Comparison of ENCODE assay signal across 8 mouse cellular contexts in the genomic region with DNA sequence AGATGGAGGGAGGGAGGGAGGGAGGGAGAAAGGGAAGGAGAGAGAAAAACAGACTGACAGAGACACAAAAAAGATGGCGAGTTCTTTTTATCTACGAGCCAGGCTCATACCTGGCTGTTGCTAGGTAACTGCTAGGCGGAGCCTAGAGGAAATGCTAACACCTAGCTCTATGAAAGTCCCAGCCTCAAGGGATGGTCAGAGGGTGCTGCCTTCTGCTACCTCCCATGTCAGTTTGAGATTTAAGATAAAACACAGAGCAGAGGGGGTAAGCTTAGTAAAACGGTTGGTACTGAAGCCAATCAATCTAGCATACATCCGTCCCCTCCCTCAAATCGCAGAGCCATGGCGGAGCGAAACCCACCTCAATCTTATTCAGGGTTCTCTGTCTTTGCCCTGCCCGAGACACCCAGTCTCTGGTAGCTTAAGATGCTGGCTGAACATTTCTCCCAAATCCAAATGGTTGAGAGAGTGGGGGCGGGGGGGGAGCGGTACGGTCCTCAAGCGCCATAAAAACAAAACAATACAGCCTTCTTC. TPM values are rescaled to one million over a fixed set of nuclear protein-coding genes. Genes with fewer than 3 reads are reported as not detected.
DNase-seq lines count a peak whose midpoint lies in the region; ATAC-seq lines count a peak whose summit lies in the region.

No protein-coding gene starts in this region.

- 0 out of 2 replicates have a peak, but pooled peaks have one; percentile 16 for ATAC-seq in heart, embryonic 15.5 days (replicated peaks; ENCODE audit: insufficient number of reproducible peaks, insufficient read depth, low FRiP score, low read depth)
- peak; percentile 75 for ATAC-seq in intestine, embryonic 16.5 days
- no peak; the same call in 1 of the 2 replicates for ATAC-seq in midbrain, embryonic 12.5 days (ENCODE audit: low FRiP score, low read depth)

- H3K27ac ChIP-seq in heart, embryonic 15.5 days: no peak overlapping the region
- peak overlapping the region; percentile 52 for H3K27ac ChIP-seq in intestine, embryonic 16.5 days (ENCODE audit: low read length)
- H3K27ac ChIP-seq in midbrain, embryonic 12.5 days (replicated peaks): peak overlapping the region; percentile 95

- peak overlapping the region; percentile 98 for H3K4me2 ChIP-seq in heart, embryonic 15.5 days
- peak overlapping the region; percentile 100 for H3K4me2 ChIP-seq in intestine, embryonic 16.5 days (ENCODE audit: low read depth, low read length)
- peak overlapping the region; percentile 63 for H3K4me2 ChIP-seq in midbrain, embryonic 12.5 days (replicated peaks)

- H3K4me3 ChIP-seq in heart, embryonic 15.5 days: peak overlapping the region; percentile 69
- H3K4me3 ChIP-seq in intestine, embryonic 16.5 days (ENCODE audit: low read length): peak overlapping the region; percentile 59
- peak overlapping the region; percentile 42 for H3K4me3 ChIP-seq in midbrain, embryonic 12.5 days

- no peak for DNase-seq in heart, adult 11 months
- peak; percentile 11 to 48 for DNase-seq in cerebellum, postnatal 36 days
- DNase-seq in urinary bladder, postnatal 36 days (ENCODE audit: low spot score in 2 of 2): no peak
- DNase-seq in ovary, postnatal 14 days (ENCODE audit: low spot score): no peak
- DNase-seq in kidney, postnatal 25 days: no peak

- no peaks in the 10 kb centered on the region for H3K36me3 ChIP-seq in heart, embryonic 15.5 days
- no peaks in the 10 kb centered on the region for H3K36me3 ChIP-seq in intestine, embryonic 16.5 days (ENCODE audit: control insufficient read depth, insufficient read depth, low read length)
- no peaks in the 10 kb centered on the region for H3K36me3 ChIP-seq in midbrain, embryonic 12.5 days

- no peaks in the 10 kb centered on the region for H3K27me3 ChIP-seq in heart, embryonic 15.5 days
- no peaks in the 10 kb centered on the region for H3K27me3 ChIP-seq in intestine, embryonic 16.5 days (replicated peaks; ENCODE audit: control insufficient read depth, insufficient read depth, low read length)
- peaks cover 10% of the 10 kb centered on the region for H3K27me3 ChIP-seq in midbrain, embryonic 12.5 days

- peak overlapping the region; percentile 67 for H3K9ac ChIP-seq in heart, embryonic 15.5 days
- H3K9ac ChIP-seq in intestine, embryonic 16.5 days (ENCODE audit: low read depth, low read length): peak overlapping the region; percentile 71
- H3K9ac ChIP-seq in midbrain, embryonic 12.5 days (replicated peaks): peak overlapping the region; percentile 60

- no peaks in the 10 kb centered on the region for H3K9me3 ChIP-seq in heart, embryonic 15.5 days (replicated peaks)
- H3K9me3 ChIP-seq in intestine, embryonic 16.5 days (ENCODE audit: control insufficient read depth, low read length): no peaks in the 10 kb centered on the region
- no peaks in the 10 kb centered on the region for H3K9me3 ChIP-seq in midbrain, embryonic 12.5 days

- WGBS in heart, embryonic 15.5 days: 8% methylated on average over 13 of the region's 13 CpGs
- 5% methylated on average over 13 of the region's 13 CpGs for WGBS in intestine, embryonic 16.5 days
- under 1% methylated on average over 13 of the region's 13 CpGs for WGBS in midbrain, embryonic 12.5 days

- H3K4me1 ChIP-seq in heart, embryonic 15.5 days (replicated peaks): peaks cover 38% of the 10 kb centered on the region
- H3K4me1 ChIP-seq in intestine, embryonic 16.5 days (ENCODE audit: control insufficient read depth, insufficient read depth, low read length): peaks cover 30% of the 10 kb centered on the region
- H3K4me1 ChIP-seq in midbrain, embryonic 12.5 days: peaks cover 48% of the 10 kb centered on the region

RNA-seq across cellular contexts. Expression of gene Amotl2, which starts 27.0 kb away (rescaled TPM):
- 38.9 and 45.6 TPM in 2 replicates for polyA plus RNA-seq in heart, embryonic 15.5 days (2015; fragmentation: Nextera tagmentation; extraction: Ambion mirVana)
- 20.4 and 21.8 TPM in 2 replicates for polyA plus RNA-seq in intestine, embryonic 16.5 days (2015; fragmentation: Nextera tagmentation; extraction: Ambion mirVana)
- 108 and 114 TPM in 2 replicates for polyA plus RNA-seq in midbrain, embryonic 12.5 days (2016; fragmentation: Nextera tagmentation; extraction: Ambion mirVana)

Comparison
In these comparisons a context has a peak if more than half of its experiments do, and no peak if none do; other contexts are left out.
1. DNase-seq: peak in cerebellum, postnatal 36 days (2 of 2); none in heart, adult 11 months (single experiment), urinary bladder, postnatal 36 days (0 of 2), ovary, postnatal 14 days (single experiment) and kidney, postnatal 25 days (0 of 2).
2. Peak in every context shown above with its lines, with median percentiles within 50 percentile points of each other: H3K4me2 ChIP-seq, H3K4me3 ChIP-seq and H3K9ac ChIP-seq.